Mouse (Mus musculus): Measurements from ENCODE around the gene Plekha7.

- TF ChIP-seq MAX (IDR thresholded peaks at IDR 0.05): no peak
- TF ChIP-seq USF1 (IDR thresholded peaks at IDR 0.05; ENCODE audit: low read depth): no peak
- no peak for TF ChIP-seq CTCF (IDR thresholded peaks at IDR 0.05; ENCODE audit: control insufficient read depth, insufficient read depth, insufficient read length)
- no peak for TF ChIP-seq MYOD1 (IDR thresholded peaks at IDR 0.05; ENCODE audit: control insufficient read depth, insufficient read length, low read depth)
- no peak for TF ChIP-seq MYOG (IDR thresholded peaks at IDR 0.05; ENCODE audit: control insufficient read depth, extremely low read depth, insufficient read length)
Measured at GRCm38 (mm10) chr7:116248536-116248935, 59.6 kb downstream of the Plekha7 start.
